Mouse (Mus musculus) right cerebral cortex, adult 2 months (tissue): ENCODE data around the gene Arhgap10.

ENCODE experiments used
- DNase-seq, 2 experiments: peaks; one replicate each; pipeline ENCODE4 v3.0.0; 2021 to 2022; ENCODE audit warnings: low spot score in 2 of 2

Arhgap10 gene

DNA sequence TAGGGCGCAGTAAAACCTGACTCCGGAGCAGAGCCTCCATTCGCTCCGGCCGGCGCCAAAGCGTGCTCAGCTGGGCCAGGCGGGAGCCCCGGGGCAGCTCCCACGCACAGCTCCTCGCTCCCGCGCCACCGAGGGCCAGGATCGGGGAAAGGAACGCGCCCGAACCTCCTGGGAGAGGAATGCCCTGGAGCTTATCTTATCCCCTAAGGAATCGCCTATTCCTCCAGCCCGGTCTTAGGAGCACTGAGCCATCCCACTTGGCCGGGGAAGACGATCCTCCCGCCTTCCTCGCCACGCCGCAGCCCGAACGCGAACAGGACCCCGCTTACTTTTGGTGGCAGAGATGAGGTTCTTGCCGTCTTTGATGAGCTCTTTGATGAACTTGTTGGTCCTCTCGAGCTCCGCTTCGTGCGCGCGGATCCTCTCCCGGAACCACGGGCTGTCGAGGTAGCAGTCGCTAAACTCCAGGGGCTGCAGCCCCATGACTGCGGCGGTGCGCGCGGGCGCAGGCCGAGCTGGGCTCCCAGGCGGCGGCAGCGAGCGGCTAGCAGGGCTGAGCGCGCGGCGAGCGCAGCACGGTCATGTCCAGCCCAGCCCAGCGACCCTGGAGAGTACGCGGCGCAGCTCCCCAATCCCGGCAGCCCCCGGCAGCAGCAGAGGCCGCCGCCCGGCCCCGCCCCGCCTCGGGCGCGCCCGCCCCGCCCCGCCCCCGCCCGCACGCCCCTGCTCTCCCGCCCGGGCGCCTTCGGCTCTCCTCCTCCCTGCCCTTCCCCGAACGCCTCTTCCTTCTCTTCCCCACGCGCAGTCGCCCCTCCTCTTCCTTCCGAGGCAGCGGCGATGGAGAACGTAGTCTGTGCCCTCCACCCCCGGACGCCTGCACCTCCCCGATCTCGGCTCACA is at the start of gene Arhgap10:
Arhgap10 (minus strand) TSS at position 653 of the 900 bp plus-strand sequence.
- DNase-seq = peak; percentile 39 to 57

DNA sequence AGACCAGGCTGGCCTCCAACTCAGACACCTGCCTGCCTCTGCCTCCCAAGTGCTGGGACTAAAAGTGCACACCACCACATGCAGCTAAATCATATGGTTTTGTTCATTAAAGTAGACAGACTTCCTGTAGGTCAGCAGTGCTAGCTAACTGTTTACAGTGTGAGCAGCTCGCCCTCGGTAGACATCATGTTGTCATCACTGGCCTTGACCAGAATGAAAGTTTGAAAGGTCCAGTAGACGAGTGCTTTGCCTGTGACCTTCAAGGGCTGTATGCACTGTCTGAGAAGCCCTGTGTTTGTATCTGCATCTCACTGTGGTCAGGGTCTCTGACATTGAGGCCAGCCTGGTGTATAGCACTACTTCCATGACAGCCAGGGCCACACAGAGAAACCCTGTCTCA is 43.7 kb upstream of the Arhgap10 start:
- DNase-seq = no peak

DNA sequence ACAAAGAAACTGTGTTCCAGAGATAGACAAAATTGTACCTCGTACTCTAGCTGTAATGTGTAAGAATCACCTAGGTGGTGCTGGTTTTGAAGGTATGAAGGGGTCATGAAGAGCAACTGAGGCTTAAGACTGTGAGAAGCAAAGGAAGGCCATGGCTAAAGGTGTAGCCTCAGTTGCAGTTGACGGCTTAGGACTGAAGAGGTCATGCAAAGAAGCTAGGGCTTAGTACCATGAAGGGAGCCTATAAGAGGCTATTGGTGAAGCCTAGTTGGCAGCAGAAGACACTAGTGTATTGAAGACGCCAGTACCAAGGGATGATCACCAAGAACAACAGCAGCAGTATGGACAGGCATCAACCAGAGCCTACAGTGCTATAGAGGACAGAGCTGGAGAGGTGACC is 34.7 kb upstream of the Arhgap10 start:
- DNase-seq = no peak

DNA sequence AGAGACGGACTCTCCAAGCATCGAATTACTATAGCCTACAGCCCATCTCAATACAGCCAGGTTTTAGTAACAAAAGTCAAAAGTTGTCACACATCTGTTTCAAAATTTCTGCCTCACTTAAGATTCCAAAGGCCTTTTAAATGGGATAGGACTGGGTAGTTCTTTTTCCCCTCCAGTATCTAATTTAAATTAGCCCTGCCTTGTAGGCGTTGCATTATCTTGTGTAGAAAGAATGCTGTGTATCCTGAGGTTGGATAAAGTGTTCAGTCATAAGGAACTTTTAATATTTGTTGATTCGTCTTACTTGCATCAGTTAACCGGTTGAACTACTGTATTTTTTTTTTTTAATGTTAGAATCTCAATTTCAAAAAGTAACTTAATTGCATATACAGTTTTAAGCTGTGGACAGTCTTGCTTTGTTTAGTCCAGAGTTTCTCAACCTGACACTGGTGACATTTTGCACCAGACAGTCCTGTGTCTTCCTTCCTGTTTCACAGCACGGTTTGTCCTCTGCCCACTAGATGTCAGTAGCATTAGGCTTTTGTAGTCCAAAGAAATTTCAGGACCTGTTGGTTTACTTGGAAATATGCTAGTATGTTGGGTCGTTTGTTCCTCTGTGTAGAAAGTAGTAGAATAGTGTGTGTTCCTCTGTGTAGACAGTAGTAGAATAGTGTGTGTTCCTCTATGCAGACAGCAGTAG is 32.3 kb upstream of the Arhgap10 start:
- DNase-seq = peak; percentile 13

GRCm38 (mm10) chr8:77549121-77549706 is 31.5 kb upstream of the Arhgap10 start, which contains the start of gene Prmt9:
Gene Prmt9 (plus strand): TSS chr8:77549397.
- DNase-seq = peak; percentile 92 to 94

- no peak for DNase-seq
These were observed 27.9 kb upstream of the Arhgap10 start for GRCm38 (mm10) chr8:77545616-77546015.

DNA sequence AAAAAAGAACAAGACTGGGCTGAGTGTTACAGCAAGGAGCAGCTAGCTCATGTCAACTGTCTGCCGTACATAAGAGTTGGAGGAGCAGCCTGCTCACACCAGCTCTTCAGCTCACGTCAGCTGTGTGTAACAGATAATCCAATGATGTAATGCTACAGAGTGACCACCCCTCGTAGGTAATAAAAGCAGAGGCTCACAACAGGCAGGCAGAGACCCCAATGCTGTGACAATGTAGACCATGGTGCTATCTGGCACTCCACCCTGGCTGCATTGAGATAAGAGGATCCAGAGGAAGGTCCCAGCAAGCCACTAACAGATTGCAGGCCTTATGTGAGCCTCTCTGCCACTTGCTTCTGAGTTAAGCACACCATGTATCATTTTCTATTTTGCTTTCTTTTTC is 26.7 kb upstream of the Arhgap10 start:
- DNase-seq = no peak

GRCm38 (mm10) chr8:77543152-77543777 is 25.5 kb upstream of the Arhgap10 start:
- no peak for DNase-seq

DNA sequence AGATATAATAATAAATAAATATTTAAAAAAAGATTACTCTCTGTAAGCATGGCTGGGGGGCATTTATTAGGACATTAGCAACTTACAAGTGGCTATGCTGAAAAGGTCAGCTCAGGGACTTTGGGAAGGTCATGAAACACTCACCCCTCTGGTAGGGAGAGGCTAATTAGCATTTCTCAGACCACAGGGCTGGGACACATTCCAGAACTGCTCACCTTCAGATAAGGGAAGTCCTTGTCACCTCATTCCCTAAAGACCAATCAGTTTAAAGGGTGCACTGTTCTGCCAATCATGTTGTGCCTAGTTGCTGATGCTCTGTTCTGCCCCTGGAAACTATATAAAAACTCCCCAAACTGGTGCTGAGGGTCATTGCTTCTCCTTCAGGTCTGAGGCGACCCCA is 20.5 kb upstream of the Arhgap10 start:
- no peak for DNase-seq

DNA sequence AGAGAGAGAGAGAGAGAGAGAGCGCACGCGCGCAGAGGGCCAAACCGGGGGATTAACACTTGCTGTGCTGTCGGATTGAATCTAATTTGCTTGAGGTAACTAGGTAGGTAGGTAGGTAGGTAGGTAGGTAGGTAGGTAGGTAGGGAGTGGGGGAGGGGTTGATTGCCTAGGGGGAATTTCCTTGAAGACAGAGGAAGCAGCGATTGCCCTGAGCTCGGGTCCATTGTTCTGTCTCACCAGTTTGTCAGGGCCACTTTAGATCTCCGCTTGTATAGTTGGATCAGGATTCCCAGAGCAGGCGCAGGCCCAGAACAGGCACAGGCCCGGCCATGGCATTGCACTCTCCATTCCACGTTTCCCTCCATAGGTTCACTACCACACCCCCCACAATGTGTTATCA is 19.1 kb upstream of the Arhgap10 start:
- DNase-seq = no peak

DNA sequence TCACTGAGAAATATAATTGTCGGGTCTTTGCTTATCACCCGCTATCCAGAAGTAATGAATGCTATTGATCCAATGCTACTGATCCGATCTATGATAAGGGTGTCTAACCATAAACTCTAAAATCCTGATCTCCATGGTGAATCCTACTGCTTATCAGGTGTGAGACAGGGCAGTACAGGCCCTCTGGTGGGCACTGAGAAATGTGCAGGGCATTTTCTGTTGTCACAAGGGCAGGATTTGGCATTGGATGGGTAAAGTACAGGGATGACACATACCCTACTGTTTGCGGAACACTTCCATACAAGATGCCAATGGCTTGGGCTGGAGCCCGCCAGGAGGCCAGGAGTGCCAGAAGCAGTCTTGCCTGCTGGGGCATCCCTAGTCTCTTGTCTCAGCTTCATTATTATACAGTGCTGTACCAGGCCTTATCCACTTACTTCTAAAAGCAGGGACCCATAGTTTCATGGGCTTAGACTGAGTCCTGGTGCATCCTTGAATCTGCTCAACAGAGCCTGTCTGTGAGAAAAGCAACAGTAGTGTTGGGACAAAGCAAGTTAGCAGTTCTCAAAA is 17.4 kb upstream of the Arhgap10 start:
- DNase-seq = peak; percentile 48 to 58

DNA sequence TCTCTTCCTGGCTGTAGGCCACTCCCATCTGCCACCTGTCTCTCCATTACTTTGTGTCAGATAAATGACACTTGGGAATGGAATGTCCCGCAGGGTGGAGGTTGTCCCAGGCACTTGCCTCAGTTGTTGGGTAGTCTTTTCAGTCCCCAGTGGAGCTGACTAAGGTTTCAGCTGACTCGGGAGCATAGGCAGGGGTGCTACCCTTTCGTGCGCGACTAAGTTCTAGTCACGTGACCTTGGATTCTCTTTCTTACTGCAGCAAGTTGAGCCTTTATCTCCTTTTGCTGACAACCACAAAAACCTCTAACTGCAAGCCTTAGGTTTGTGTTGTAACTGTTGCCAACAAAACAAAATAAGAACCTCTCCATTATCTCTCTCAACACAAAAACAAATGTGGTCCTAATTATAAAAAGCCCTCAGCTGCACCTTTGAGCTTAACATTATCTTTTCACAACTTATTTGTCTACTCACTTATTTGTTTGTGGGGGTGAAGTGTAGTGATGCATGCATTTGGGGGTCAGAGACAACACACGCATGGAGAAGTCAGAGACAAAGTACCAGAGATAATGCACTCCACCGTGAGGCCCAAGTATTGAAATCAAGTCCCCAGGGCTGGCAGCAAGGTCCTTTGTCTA is 16.7 kb upstream of the Arhgap10 start:
- DNase-seq = no peak

DNA sequence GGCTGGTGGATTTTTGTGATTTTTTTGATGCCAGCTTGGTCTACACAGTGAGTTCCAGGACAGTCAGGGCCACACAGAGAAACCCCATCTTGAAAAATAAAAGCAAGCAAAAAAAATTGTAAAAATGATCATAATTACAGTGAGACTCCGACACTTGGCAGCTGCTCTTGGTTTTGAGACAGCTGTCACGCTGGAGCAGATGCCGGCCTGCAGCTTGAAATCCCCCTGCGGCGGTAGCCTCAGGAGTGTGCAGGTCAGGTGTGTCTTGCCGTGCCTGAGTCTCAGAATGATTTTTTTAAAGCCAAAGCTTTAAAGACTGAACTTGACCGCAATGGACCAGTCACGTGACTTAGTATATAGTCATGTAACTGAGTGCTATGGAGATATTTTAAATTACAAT is 8.4 kb upstream of the Arhgap10 start:
- DNase-seq = no peak

DNA sequence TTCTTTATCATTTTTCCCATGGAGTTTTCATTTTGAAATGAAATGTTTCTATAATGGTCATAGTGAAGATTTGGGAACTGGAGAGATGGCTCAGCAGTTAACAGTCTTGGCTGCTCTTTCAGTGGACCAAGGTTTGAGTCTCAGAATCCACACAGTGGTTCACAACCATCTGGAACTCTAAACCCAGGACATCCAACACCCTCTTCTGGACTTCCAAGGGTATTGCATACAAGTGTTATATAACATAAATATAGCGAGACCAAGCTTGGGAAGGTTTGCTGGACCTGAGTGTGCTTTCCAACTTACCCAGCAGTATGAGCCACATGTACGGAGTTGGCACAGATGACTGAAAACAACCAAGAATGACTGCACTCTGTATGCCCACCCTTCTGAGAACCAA is 7.2 kb upstream of the Arhgap10 start:
- no peak for DNase-seq

DNA sequence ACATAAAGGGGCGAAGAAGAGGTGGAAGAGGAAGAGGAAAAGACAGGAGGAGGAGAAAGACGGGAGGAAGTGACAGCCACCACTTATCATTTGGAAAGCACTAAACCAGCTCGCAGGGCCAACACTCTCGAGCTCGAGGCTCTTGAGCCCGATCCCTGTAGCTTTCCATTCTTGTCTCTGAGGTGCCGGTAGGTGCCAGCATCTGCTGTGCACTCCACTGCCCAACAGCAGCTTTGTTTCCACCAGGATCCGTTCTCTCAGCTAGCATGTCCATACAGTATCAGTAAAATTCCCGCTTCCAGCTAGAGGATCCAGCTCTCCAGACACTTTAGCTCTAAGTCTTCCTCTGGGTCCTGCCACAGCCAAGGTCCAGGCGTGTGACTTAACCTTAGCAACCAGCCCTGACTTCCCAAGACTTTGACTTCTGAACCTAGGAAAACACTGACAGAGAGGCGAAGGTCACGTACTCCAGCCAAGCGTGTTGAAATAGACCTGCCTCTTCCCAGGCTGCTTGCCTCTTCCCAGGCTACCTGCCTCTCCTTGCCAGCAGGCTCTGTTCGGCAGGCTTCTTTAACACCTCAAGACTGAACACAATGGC is 6.4 kb upstream of the Arhgap10 start:
- DNase-seq = no peak

DNA sequence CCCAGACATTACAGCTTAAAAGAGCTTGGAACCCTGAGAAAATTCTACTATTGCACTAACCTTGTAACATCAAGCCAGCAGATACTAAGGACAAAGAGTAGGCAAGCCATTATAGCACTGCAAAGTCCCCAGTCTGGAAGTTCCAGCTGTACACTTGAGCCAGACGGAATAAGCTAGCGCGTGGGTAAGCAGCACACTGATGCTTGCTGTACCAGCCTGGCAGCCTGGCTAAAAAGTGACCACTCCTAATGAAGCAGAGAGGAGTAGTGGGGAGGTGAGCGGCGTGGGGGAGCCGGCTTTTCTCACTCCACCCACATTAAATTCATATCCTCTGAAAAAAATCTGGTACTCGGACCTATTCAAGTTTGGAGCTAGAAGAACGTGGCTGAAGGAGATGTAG is 5.2 kb upstream of the Arhgap10 start:
- no peak for DNase-seq

DNA sequence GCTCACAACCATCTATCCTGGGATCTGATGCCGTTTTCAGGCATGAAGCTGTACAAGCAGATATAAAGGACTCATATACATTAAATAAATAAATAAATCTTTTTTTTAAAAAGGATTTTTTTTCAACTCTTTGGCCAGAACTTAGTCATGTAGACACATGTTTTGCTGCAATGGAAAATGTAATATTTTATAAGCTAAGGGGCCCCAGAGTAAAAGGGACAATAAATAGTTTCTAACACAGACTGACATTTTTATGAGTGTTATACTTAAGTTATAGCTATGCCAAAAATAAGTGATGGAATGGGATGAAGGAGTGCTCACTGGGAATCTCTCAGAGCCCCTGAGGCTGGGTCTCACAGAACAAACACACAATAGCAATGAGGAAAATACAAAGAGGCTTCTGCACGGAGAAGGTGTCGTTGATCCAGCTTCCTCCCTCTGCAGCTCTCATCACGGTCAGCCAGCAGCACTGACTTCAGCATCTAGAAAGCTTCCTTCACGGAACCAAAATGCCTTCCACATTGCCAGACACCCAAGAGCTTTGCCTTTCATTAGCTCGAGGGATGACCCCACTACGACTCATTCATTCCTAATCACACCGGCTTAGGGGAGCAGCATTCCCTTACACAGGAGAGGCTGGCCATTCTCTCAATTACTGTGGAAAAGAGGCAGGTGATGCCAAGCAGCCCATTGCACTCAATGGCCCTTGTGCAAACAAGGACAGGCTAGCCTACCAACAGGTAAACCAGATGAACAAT is 3.5 kb upstream of the Arhgap10 start:
- DNase-seq = no peak

- no peak for DNase-seq
These were observed 2.8 kb upstream of the Arhgap10 start for GRCm38 (mm10) chr8:77520601-77521000.

GRCm38 (mm10) chr8:77518201-77519115 is 705 bp upstream of the Arhgap10 start:
- peak; percentile 63 to 72 for DNase-seq
